Mouse (Mus musculus) adrenal gland, postnatal 36 days (tissue): ENCODE measurements at regions not wholly inside any gene's neighbourhood (a gene's known extent, or its start where the extent isn't known, plus 50 kb on each side); places are given as distances from the start of the nearest gene placed in this dataset.
"Not testable (repeated sequence)": the region's sequence is repeated elsewhere in the genome, so short reads cannot be mapped to it uniquely, and the experiment has no call there.

Experiments used
- DNase-seq, 2 experiments: peaks; one replicate each; pipeline ENCODE4 v3.0.0; 2021; ENCODE audit warnings: mixed read lengths in 1 of 2

- not testable (repeated sequence) for DNase-seq
Observed at GRCm38 (mm10) chr12:92886394-92887075, 1037.6 kb upstream of the Sel1l start.

DNA sequence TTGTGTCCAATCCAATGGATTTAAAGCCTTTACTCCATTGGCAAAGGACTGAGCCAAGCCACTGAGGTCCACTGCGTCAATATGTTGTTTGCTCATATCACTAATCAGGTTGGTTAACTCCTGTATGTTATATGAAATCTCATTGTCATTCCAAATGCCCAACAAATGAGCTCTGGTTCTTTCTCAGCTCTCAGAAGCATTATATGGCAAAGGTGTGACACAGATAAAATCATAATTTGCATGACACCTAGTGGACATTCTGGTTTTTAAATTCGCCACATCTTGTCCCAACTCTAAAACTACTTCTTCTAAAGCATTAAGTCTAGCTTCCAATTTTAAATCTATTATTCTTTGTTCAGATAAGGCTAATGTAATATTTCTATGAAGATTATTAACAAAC, 1035.1 kb upstream of the Sel1l start:
- DNase-seq: not testable (repeated sequence)

DNA sequence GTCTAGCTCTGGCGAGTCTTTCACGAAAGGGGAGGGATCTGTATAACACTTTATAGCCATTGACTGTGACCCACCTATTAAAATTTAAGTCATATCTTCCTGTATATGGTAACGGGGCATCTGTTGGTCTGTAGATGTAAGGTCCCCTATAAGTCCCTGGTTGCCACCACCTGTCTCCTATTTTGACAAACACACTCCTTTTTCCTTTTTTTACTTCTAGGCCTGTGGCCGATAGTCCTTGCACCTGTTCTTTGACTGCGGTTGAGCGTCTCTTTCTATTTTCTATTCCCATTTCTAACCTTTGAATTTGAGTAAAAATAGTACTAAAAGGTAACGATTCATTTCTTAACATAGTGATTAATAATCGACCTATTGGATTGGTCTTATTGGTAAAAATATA, 1034.1 kb upstream of the Sel1l start:
- DNase-seq: not testable (repeated sequence)

- not testable (repeated sequence) for DNase-seq
Observed at GRCm38 (mm10) chr12:92882540-92882939, 1033.6 kb upstream of the Sel1l start.

DNA sequence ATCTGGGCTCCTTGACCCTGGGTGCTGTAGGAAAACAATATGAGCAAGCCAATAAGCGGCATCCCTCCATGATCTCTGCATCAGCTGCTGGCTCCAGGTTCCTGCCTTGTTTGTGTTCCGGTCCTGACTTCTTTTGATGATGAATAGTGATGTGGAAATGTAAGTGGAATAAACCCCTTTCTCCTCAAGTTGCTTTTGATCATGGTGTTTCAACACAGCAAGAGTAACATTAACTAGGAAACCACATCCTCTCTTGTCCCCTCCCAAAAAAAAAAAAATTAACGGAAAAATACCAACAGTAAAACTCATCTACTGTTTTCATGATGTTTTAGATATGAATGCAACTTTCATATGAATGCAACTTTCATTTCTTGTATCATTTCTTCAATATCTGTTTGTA, 1024.6 kb upstream of the Sel1l start:
- DNase-seq: no peak

- DNase-seq: no peak
Observed at GRCm38 (mm10) chr12:92869336-92869735, 1020.4 kb upstream of the Sel1l start.

GRCm38 (mm10) chr12:92823090-92823786, 974.3 kb upstream of the Sel1l start:
- DNase-seq: no peak

- DNase-seq: no peak
Observed at GRCm38 (mm10) chr12:92818610-92819009, 969.7 kb upstream of the Sel1l start.

GRCm38 (mm10) chr12:92801121-92801520, 952.2 kb upstream of the Sel1l start:
- DNase-seq: no peak

DNA sequence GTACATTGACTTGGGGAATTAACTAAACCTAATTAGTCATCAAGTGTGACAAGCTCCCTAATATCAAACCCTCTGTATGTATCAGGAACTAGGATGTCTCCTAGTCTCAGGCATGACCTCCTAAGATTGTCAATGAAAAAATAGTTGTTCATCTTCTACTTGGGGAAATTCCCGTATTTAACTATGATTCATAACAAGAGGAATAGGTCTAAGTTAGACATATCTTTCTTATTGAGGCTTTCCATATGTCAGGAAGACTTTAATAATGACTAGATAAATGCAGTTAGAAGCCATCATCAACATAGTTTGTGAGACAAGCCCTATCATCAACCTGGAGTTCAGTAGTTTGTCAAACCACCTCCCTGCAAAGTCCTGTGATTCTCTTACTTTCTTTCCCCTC, 934.4 kb upstream of the Sel1l start:
- no peak for DNase-seq

GRCm38 (mm10) chr12:92779695-92780292, 930.8 kb upstream of the Sel1l start:
- DNase-seq: no peak

DNA sequence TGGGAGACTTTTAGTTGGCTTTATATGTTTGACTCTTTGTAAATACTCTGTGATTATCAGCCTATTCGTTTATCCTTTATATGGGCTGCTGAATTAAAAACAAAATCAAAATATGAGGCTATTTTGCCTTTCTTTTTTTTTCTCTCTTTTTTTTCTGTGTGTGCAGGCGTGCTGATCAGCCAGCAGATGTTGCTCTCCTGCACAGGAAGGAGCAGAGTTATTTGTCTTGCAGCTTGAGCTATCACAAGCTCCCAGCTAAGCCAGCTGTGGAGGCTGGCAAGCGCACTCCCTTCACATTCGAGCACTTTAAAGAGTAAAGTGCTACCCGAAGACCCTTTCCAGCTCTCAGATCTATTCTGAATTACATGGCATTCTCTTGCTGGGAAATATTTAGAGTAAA, 926.7 kb upstream of the Sel1l start:
- no peak for DNase-seq

GRCm38 (mm10) chr12:92748576-92748975, 899.6 kb upstream of the Sel1l start:
- DNase-seq: no peak

DNA sequence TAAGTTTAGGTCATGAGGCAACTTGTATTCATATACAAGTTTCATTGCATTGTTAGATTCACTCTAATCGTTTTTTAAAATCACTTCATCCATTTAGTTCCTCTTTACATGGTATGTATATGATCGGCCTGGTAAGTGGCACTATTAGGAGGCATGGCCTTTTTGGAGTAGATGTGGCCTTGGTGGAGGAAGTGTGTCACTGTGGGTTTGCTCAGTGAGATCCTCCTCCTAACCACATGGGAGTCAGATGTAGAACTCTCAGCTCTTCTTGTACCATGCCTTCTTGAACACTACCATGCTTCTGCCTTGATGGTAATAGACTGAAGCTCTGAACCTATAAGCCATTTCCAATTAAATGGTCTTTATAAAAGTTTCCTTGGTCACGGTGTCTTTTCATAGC, 891.9 kb upstream of the Sel1l start:
- DNase-seq: no peak

DNA sequence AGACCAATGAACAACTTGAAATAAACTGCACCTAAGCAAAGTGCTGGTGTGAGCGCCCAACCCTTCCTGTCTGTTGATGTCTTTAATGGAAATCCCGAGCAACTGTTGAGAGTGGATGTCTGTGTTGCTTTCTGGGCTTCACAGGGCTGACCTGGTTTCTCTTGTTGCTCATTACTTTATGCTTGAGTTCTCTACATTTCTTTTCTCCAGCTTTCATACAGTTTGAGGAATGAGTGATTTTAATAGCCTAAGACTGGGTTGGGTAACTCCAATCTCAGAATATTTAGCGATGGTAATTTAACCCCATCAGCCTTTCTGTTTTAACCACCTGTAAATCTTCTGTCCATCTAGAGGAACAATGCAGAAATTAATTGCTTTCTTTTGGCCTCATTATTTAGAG, 890.2 kb upstream of the Sel1l start:
- no peak for DNase-seq

- no peak for DNase-seq
Observed at GRCm38 (mm10) chr12:92737623-92738370, 888.8 kb upstream of the Sel1l start.

- no peak for DNase-seq
Observed at GRCm38 (mm10) chr12:92723022-92723421, 874.1 kb upstream of the Sel1l start.

GRCm38 (mm10) chr12:92713415-92713814, 864.5 kb upstream of the Sel1l start:
- DNase-seq: no peak

GRCm38 (mm10) chr12:92708466-92708865, 859.5 kb upstream of the Sel1l start:
- no peak for DNase-seq

DNA sequence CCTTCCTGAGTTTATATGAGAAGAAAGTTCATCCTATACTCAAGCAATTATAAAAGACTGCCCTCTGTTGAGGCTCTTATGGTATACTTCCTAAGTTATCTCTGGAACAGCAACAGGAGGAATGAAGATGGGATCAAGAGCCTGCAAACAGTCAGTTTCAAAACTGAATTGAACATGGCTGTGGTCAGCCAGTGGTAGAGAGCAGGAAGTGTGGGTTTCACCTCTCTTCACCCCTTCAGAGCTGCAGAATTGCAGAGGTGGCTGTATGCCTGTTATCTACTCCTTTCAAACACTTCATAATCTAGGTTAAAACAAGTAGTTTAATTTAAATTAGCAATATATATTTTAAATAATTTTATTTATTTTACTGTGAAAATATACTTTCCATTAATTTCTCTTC, 854.8 kb upstream of the Sel1l start:
- DNase-seq: no peak

DNA sequence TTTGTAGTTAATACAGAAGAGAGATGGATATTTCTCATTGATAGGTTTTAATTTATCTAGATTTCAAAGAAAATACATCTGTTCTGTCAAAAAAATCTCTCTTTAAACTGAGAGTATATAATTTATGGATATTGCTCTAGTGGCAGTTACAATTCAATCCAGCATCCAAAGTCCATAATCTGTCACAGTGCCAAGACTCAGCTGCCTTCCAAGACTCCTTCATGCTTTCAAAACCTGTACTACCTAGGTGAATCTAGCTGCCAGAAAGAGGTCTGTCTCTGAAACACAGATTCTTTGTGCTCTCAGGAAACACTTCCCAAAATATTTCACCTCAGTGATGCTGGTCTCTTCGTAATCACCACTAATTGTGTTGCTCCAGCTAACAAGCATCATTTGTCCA, 844.0 kb upstream of the Sel1l start:
- DNase-seq: no peak

DNA sequence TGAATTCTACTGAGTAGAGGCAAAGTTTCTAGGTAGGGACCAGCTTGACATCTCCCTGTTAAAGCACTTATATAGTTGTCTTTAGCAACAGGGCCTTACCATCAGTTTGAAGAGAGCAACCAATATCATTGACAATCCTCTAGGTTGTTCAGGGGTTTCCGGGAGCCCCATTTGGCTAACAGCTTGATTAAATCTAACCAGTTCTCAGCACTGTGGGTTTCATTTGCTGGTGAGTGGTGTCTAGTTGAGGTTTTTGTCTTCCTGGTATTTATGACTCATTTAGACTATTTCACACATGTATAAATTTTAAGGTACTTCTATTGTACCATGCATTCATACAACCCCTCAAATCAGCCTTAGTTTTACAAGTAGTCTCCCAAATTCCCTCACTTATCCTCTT, 823.4 kb upstream of the Sel1l start:
- no peak for DNase-seq

DNA sequence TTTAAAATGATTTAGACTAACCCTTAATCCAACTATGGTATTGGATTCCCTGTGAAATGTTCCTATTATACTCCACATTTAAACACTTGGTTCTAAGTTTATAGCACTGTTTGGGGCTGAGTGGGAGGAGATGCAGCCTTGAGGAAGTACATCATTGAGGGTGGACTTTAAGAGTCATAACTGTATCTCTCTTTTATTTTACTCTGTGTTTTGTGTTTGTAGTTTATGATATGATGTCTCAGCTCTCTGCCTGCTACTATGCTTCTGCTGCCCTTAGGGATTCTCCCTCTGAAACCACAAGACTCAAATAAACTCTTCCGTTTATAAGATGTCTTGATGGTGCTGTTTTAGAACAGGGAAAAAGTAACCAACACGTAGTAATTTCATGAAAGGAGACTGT, 797.7 kb upstream of the Sel1l start:
- no peak for DNase-seq
